Mouse (Mus musculus) megakaryocyte, adult 5-6 weeks (primary cell): Measurements from ENCODE around the gene Rap1gap2. TPM values are rescaled to one million over a fixed set of nuclear protein-coding genes. Genes with fewer than 3 reads are reported as not detected.

Experiments
- ATAC-seq: 2 replicates; pipeline ENCODE4 v1.8.0; 2016; ENCODE audit warnings: mild to moderate bottlenecking, inconsistent platforms; ENCODE audit not compliant: poor library complexity, severe bottlenecking
- total RNA-seq, 2 experiments: library from RNA; stranded (forward) in 1 of 2; stranded (reverse) in 1 of 2; fragments of 153-499, 151-499 nt in 1 of 2; fragments of 221-1000, 200-1000 nt in 1 of 2; gene quantifications; 2 replicates each; pipeline versions ENCODE4 v1.2.3 to v1.2.4; 2015 to 2017

Rap1gap2 gene
- total RNA-seq, 2 experiments from 2014 or later = 22.3 to 34.3 TPM

DNA sequence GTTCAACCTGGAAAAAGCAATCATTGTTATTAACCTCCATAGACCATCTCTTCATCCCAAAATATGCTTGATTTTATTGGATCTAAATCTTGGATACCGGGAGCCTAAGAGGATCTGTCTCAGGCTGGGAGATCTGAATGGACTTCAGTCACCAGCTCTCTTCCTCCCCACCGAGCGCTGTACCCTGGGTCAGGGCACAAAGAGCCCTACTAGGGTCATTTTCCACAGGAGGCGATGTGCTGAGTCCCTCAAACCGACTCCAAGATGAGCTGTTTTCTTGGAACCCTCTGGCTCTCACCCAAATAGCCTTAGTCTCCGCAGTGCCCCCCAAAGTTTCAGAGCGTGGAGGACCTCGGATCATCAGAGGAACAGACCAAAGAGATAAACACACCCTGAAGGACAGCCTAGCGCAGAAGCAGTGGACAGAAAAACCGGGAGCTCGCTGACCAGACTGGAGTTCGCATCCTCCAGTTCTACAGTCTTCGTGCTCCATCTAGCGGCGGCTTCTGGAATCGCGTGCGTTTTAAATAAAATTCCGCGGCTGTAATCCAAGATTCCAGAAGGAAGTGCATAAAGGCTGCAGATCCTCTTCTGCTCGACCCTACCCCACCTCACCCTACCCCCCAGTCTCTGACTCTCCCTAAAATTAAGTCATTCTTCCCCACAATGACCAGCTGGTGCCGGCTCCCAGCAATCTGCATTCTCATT is 239.2 kb downstream of the Rap1gap2 start:
- ATAC-seq = peak; percentile 75

DNA sequence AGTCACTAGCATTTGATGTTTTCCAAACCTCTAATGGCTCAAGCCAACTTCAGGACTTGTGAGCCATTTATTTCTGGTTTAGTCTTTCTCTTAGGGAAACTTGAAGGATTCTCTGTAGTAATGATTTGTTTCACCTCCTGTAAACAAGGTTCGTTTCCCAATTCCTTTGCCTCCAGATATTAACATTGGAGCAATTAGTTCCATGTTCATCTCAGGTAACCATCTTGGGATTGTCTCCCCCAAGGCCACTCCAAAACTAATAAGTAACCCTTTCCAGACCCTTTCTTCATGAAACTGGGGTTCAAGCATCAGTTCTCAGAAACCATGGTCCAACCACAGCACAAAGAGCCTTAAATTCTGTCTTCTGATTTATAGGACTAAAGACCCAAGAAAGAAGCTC is 248.9 kb downstream of the Rap1gap2 start, which contains the start of gene Olfr412:
Gene Olfr412 (plus strand): TSS at position 301 of the 400 bp plus-strand sequence.
- no peak for ATAC-seq

DNA sequence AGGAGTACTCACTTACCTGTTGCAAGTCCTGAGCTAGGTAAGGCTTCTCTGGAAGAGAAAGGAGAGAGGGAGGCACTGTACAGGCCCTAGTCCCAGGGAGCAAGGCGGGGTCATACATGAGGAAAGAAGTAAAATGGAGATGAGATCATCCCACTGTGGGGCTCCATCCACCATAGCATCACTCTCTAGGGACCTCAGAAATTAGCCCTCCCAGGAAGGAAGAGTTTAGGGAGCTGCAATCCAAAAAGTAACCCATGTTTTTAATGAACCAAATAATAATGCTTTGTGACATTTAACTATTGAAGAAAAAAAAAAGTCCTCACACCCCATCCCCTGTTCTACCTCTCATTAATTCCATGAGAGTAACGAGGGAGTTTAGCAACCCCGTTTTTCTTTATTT is 258.2 kb downstream of the Rap1gap2 start, which contains the start of gene Olfr411:
Gene Olfr411 (minus strand): TSS at position 101 of the 400 bp plus-strand sequence.
- no peak for ATAC-seq

DNA sequence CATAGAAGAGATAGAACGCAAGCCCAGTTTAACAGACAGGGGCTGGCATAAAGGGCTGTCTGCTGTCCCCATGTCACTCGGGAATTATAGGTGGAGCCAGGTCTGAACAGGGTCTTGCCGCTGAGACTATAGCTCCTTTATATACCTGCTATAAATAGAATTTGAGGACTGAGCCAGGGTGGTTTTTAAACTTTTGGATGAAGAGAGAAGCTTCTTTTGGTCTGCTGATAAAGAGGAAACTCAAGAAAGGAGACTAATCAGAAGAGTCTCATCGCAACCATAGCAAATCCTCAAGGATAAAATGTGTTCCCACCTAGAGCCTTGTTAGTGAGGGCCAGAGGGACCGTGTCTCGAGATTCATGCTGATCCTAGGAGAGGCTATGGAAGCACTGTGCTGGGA is 272.8 kb downstream of the Rap1gap2 start, which contains the start of gene Olfr410:
Gene Olfr410 (minus strand): TSS at position 101 of the 400 bp plus-strand sequence.
- ATAC-seq = no peak

Other genes with a start within 250 kb of the Rap1gap2 start
- not detected in 2 replicates for gene Olfr412, start 248.8 kb downstream of the Rap1gap2 start, total RNA-seq (2015)
- gene Olfr412, start 248.8 kb downstream of the Rap1gap2 start, total RNA-seq (2017) = not detected in 2 replicates
- gene Ccdc92b, start 8.7 kb upstream of the Rap1gap2 start, total RNA-seq (2015) = 0.05 and 0.27 TPM in 2 replicates
- gene Ccdc92b, start 8.7 kb upstream of the Rap1gap2 start, total RNA-seq (2017) = not detected in 2 replicates
- 11.9 and 13.7 TPM in 2 replicates for gene Cluh, start 38.6 kb upstream of the Rap1gap2 start, total RNA-seq (2015)
- 13.3 and 13.7 TPM in 2 replicates for gene Cluh, start 38.6 kb upstream of the Rap1gap2 start, total RNA-seq (2017)
- gene Pafah1b1, start 113.8 kb upstream of the Rap1gap2 start, total RNA-seq (2015) = 53.1 and 57.4 TPM in 2 replicates
- 58.7 and 64.4 TPM in 2 replicates for gene Pafah1b1, start 113.8 kb upstream of the Rap1gap2 start, total RNA-seq (2017)
- gene Mettl16, start 159.9 kb upstream of the Rap1gap2 start, total RNA-seq (2015) = 3.5 and 6.2 TPM in 2 replicates
- 10.2 and 12.5 TPM in 2 replicates for gene Mettl16, start 159.9 kb upstream of the Rap1gap2 start, total RNA-seq (2017)
- 14.5 and 17.0 TPM in 2 replicates for gene Mnt, start 220.0 kb upstream of the Rap1gap2 start, total RNA-seq (2015)
- 3.8 and 6.1 TPM in 2 replicates for gene Mnt, start 220.0 kb upstream of the Rap1gap2 start, total RNA-seq (2017)